8 mouse cellular contexts compared by ENCODE assay signal in the genomic region with DNA sequence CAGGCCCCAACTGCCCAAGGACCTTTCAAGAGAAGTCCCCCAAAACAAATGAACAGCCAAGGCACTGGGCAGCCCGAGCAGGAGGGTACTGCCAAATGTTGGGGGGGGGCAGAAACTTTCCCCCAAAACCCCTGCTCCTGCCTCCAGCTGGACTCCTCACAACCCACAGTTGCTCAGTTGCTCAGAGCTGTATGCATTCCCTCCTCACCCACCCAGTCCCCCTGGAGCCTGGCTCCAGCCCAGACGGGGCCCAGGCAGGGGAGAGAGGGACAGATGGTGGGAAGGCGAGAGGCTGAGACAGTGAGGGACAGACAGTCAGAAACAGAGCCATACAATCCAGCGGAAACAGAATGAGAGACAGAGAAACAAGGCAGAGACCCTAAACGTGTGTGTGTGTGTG.
DNase-seq lines count a peak whose midpoint lies in the region; ATAC-seq and TF ChIP-seq lines count a peak whose summit lies in the region.

No protein-coding gene starts in this region.

- no peaks in the 10 kb centered on the region for H3K9me3 ChIP-seq in hindbrain, postnatal 0 days (ENCODE audit: low read length)
- H3K9me3 ChIP-seq in neural tube, embryonic 13.5 days = no peaks in the 10 kb centered on the region

- DNase-seq in cerebellum, adult 9-10 months = peak; percentile 46
- DNase-seq in cerebellum, postnatal 36 days = no peak
- DNase-seq in layer of hippocampus, adult 2 months (ENCODE audit: low spot score in 2 of 2) = peak; percentile 47 to 70
- no peak for DNase-seq in layer of hippocampus, postnatal 25 days (ENCODE audit: extremely low spot score in 1 of 2, low spot score in 1 of 2)
- DNase-seq in hindbrain, postnatal 0 days (ENCODE audit: low spot score) = peak; percentile 76
- no peak for DNase-seq in frontal cortex, postnatal 10 days (ENCODE audit: low spot score in 2 of 2)
- no peak for DNase-seq in spleen, postnatal 36 days (ENCODE audit: low spot score in 2 of 2)

- ATAC-seq in hindbrain, postnatal 0 days = peak; percentile 88
- peak; percentile 77 for ATAC-seq in neural tube, embryonic 13.5 days (ENCODE audit: low read depth)

- H3K27me3 ChIP-seq in hindbrain, postnatal 0 days (ENCODE audit: insufficient read depth, low read length) = no peaks in the 10 kb centered on the region
- no peaks in the 10 kb centered on the region for H3K27me3 ChIP-seq in neural tube, embryonic 13.5 days

- H3K4me3 ChIP-seq in layer of hippocampus, adult 2 months = no peak overlapping the region
- H3K4me3 ChIP-seq in hindbrain, postnatal 0 days (ENCODE audit: low read length) = no peak overlapping the region
- H3K4me3 ChIP-seq in neural tube, embryonic 13.5 days = no peak overlapping the region

- peak overlapping the region; percentile 76 for H3K27ac ChIP-seq in layer of hippocampus, adult 2 months
- peak overlapping the region; percentile 71 for H3K27ac ChIP-seq in hindbrain, postnatal 0 days
- peak overlapping the region; percentile 84 for H3K27ac ChIP-seq in neural tube, embryonic 13.5 days (replicated peaks)

- H3K4me1 ChIP-seq in hindbrain, postnatal 0 days (ENCODE audit: insufficient read depth, low read length) = peaks cover 17% of the 10 kb centered on the region
- peaks cover 49% of the 10 kb centered on the region for H3K4me1 ChIP-seq in neural tube, embryonic 13.5 days (replicated peaks)

- no peak overlapping the region for H3K9ac ChIP-seq in hindbrain, postnatal 0 days (replicated peaks; ENCODE audit: low read length)
- H3K9ac ChIP-seq in neural tube, embryonic 13.5 days = peak overlapping the region; percentile 51

- no peak overlapping the region for H3K4me2 ChIP-seq in hindbrain, postnatal 0 days (ENCODE audit: low read depth, low read length)
- H3K4me2 ChIP-seq in neural tube, embryonic 13.5 days = no peak overlapping the region

- no peak for TF ChIP-seq CTCF in layer of hippocampus, adult 2 months (conservative IDR thresholded peaks at IDR 0.05)
- no peak for TF ChIP-seq CTCF in hindbrain, postnatal 0 days (IDR thresholded peaks at IDR 0.05; ENCODE audit: low read depth)

- 22% methylated on average over 5 of the region's 5 CpGs for WGBS in hindbrain, postnatal 0 days
- 34% methylated on average over 5 of the region's 5 CpGs for WGBS in neural tube, embryonic 13.5 days

- H3K36me3 ChIP-seq in hindbrain, postnatal 0 days (ENCODE audit: insufficient read depth, low read length) = peaks cover 6% of the 10 kb centered on the region; the same call in 1 of the 2 replicates
- peaks cover 59% of the 10 kb centered on the region for H3K36me3 ChIP-seq in neural tube, embryonic 13.5 days

Comparison
In these comparisons a context has a peak if more than half of its experiments do, and no peak if none do; other contexts are left out.
1. DNase-seq: peak in cerebellum, adult 9-10 months (single experiment), layer of hippocampus, adult 2 months (2 of 2) and hindbrain, postnatal 0 days (single experiment); none in cerebellum, postnatal 36 days (0 of 2), layer of hippocampus, postnatal 25 days (0 of 2), frontal cortex, postnatal 10 days (0 of 2) and spleen, postnatal 36 days (0 of 2).
2. Peak in every context shown above with its lines, with median percentiles within 50 percentile points of each other: H3K27ac ChIP-seq.